ENCODE assay signal across 8 mouse cellular contexts in the genomic region with DNA sequence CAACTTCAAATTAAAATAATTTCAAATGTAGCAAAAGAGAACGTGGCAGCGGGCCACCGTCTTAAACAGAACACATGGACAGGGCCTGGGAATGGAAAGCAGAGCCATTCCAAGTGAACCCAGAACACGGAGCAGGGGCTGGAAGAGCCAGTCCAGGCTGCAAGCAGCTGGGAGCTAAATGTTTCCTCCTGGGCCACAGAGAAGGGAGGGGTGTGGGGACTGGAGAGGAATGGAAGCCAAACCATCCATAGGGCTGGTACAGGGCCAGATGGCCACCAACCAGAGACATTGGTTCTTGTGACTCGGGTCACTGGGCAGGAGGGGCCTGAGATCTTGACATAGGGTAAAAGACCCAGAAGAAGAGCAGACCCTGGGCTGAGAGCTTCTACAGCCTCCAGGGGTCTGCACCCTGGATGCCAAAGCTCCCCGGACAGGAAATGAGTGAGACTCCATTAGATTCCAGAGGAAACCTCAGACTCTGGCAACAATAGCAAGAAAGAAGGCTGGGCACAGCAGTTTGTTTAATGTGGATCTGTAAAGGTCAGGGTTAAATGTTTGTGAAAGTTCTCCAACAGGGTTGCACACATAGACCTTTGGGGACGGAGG.
A peak's percentile ranks its signal among the peaks of the same experiment; 100 is the strongest.
DNase-seq lines count a peak whose midpoint lies in the region; ATAC-seq lines count a peak whose summit lies in the region.

No protein-coding gene starts in this region.

- H3K4me1 ChIP-seq in hindbrain, embryonic 15.5 days (replicated peaks): peaks cover 8% of the 10 kb centered on the region
- peaks cover 17% of the 10 kb centered on the region for H3K4me1 ChIP-seq in midbrain, embryonic 12.5 days

- H3K4me2 ChIP-seq in hindbrain, embryonic 15.5 days: no peak overlapping the region
- no peak overlapping the region for H3K4me2 ChIP-seq in midbrain, embryonic 12.5 days (replicated peaks)

- no peaks in the 10 kb centered on the region for H3K9me3 ChIP-seq in hindbrain, embryonic 15.5 days
- H3K9me3 ChIP-seq in midbrain, embryonic 12.5 days: no peaks in the 10 kb centered on the region

- no peaks in the 10 kb centered on the region for H3K27me3 ChIP-seq in hindbrain, embryonic 15.5 days
- no peaks in the 10 kb centered on the region for H3K27me3 ChIP-seq in midbrain, embryonic 12.5 days

- H3K27ac ChIP-seq in hindbrain, embryonic 15.5 days (replicated peaks): peak overlapping the region; percentile 49
- peak overlapping the region; percentile 77 for H3K27ac ChIP-seq in midbrain, embryonic 12.5 days (replicated peaks)

- peak; percentile 21 to 27 for DNase-seq in frontal cortex, postnatal 10 days (ENCODE audit: low spot score in 2 of 2)
- DNase-seq in frontal cortex, postnatal 14 days (ENCODE audit: low spot score in 2 of 2): no peak
- DNase-seq in cerebellum, postnatal 25 days: peak; percentile 31 to 50
- DNase-seq in gastrocnemius, postnatal 10 days: peak; percentile 61
- peak; percentile 78 for DNase-seq in left cerebral cortex, postnatal 4 days
- DNase-seq in thymus, postnatal 14 days: no peak

- H3K36me3 ChIP-seq in hindbrain, embryonic 15.5 days: no peaks in the 10 kb centered on the region
- no peaks in the 10 kb centered on the region for H3K36me3 ChIP-seq in midbrain, embryonic 12.5 days

- 38% methylated on average over 7 of the region's 7 CpGs for WGBS in hindbrain, embryonic 15.5 days
- WGBS in midbrain, embryonic 12.5 days: 44% methylated on average over 7 of the region's 7 CpGs

- no peak overlapping the region for H3K4me3 ChIP-seq in hindbrain, embryonic 15.5 days
- H3K4me3 ChIP-seq in midbrain, embryonic 12.5 days: no peak overlapping the region

- intact Hi-C loops in left cerebral cortex, postnatal 4 days (cut with DNase I): no loop called here

- no peak overlapping the region for H3K9ac ChIP-seq in hindbrain, embryonic 15.5 days
- H3K9ac ChIP-seq in midbrain, embryonic 12.5 days (replicated peaks): 0 out of 2 replicates have a peak overlapping the region, but pooled peaks have one; percentile 20

- ATAC-seq in hindbrain, embryonic 15.5 days (ENCODE audit: low FRiP score, low read depth): peak; percentile 90
- ATAC-seq in midbrain, embryonic 12.5 days (ENCODE audit: low FRiP score, low read depth): peak; percentile 81

Comparison
In these comparisons a context has a peak if more than half of its experiments do, and no peak if none do; other contexts are left out.
1. DNase-seq: peak in frontal cortex, postnatal 10 days (2 of 2), cerebellum, postnatal 25 days (2 of 2), gastrocnemius, postnatal 10 days (single experiment) and left cerebral cortex, postnatal 4 days (single experiment); none in frontal cortex, postnatal 14 days (0 of 2) and thymus, postnatal 14 days (single experiment).